Mouse (Mus musculus): ENCODE measurements around the gene Il11ra1. TPM values are rescaled to one million over a fixed set of nuclear protein-coding genes. Genes with fewer than 3 reads are reported as not detected.
A peak's percentile ranks its signal among the peaks of the same experiment; 100 is the strongest.
"Not testable (repeated sequence)": the region's sequence is repeated elsewhere in the genome, so short reads cannot be mapped to it uniquely, and the experiment has no call there.

The Il11ra1 gene
- total RNA-seq, 2 experiments from 2014 or later = 35.8 to 43.8 TPM

- no peak for DNase-seq (ENCODE audit: low spot score in 2 of 2)
- intact Hi-C loops (cut with DNase I) = no loop called here
These were observed 22.7 kb upstream of the Il11ra1 start for GRCm38 (mm10) chr4:41677006-41677629.

GRCm38 (mm10) chr4:41678863-41679262 lies 20.9 kb upstream of the Il11ra1 start:
- intact Hi-C loops (cut with DNase I) = no loop called here
- no peak for DNase-seq (ENCODE audit: low spot score in 2 of 2)

- intact Hi-C loops (cut with DNase I) = no loop called here
- DNase-seq (ENCODE audit: low spot score in 2 of 2) = no peak
These were observed 20.5 kb upstream of the Il11ra1 start for GRCm38 (mm10) chr4:41679291-41679690.

GRCm38 (mm10) chr4:41681176-41681575 lies 18.6 kb upstream of the Il11ra1 start:
- peak in 1 of 2 experiments; percentile 66 for DNase-seq (ENCODE audit: low spot score in 2 of 2)

GRCm38 (mm10) chr4:41681947-41682346 lies 17.8 kb upstream of the Il11ra1 start:
- no peak for DNase-seq (ENCODE audit: low spot score in 2 of 2)
- intact Hi-C loops (cut with DNase I) = no loop called here

More at GRCm38 (mm10) chr4:41681176-41681575, 18.6 kb upstream of the Il11ra1 start:
- intact Hi-C loops (cut with DNase I) = no loop called here

GRCm38 (mm10) chr4:41682789-41683188 lies 17.0 kb upstream of the Il11ra1 start:
- DNase-seq (ENCODE audit: low spot score in 2 of 2) = no peak
- intact Hi-C loops (cut with DNase I) = no loop called here

- intact Hi-C loops (cut with DNase I); DNase-seq (ENCODE audit: low spot score in 2 of 2): not testable (repeated sequence)
These were observed 16.5 kb upstream of the Il11ra1 start for GRCm38 (mm10) chr4:41683303-41683702.

GRCm38 (mm10) chr4:41684131-41684930 lies 15.5 kb upstream of the Il11ra1 start:
- DNase-seq (ENCODE audit: low spot score in 2 of 2); intact Hi-C loops (cut with DNase I): not testable (repeated sequence)

- DNase-seq (ENCODE audit: low spot score in 2 of 2); intact Hi-C loops (cut with DNase I): not testable (repeated sequence)
These were observed 14.8 kb upstream of the Il11ra1 start for GRCm38 (mm10) chr4:41684931-41685453.

GRCm38 (mm10) chr4:41685882-41686492 lies 13.8 kb upstream of the Il11ra1 start:
- DNase-seq (ENCODE audit: low spot score in 2 of 2); intact Hi-C loops (cut with DNase I): not testable (repeated sequence)

GRCm38 (mm10) chr4:41688562-41688961 lies 11.2 kb upstream of the Il11ra1 start:
- intact Hi-C loops (cut with DNase I) = not testable (repeated sequence)

GRCm38 (mm10) chr4:41690014-41690413 lies 9.8 kb upstream of the Il11ra1 start:
- DNase-seq (ENCODE audit: low spot score in 2 of 2); intact Hi-C loops (cut with DNase I): not testable (repeated sequence)

More at GRCm38 (mm10) chr4:41688562-41688961, 11.2 kb upstream of the Il11ra1 start:
- not testable (repeated sequence) for DNase-seq (ENCODE audit: low spot score in 2 of 2)

- not testable (repeated sequence) for DNase-seq (ENCODE audit: low spot score in 2 of 2)
These were observed 6.3 kb upstream of the Il11ra1 start for GRCm38 (mm10) chr4:41693511-41693910.

GRCm38 (mm10) chr4:41695800-41696199 lies 4.0 kb upstream of the Il11ra1 start:
- intact Hi-C loops (cut with DNase I); DNase-seq (ENCODE audit: low spot score in 2 of 2): not testable (repeated sequence)

More at GRCm38 (mm10) chr4:41693511-41693910, 6.3 kb upstream of the Il11ra1 start:
- intact Hi-C loops (cut with DNase I) = not testable (repeated sequence)

GRCm38 (mm10) chr4:41696452-41696851 lies 3.3 kb upstream of the Il11ra1 start:
- DNase-seq (ENCODE audit: low spot score in 2 of 2); intact Hi-C loops (cut with DNase I): not testable (repeated sequence)

- peak; percentile 84 to 87 for DNase-seq (ENCODE audit: low spot score in 2 of 2)
- intact Hi-C loops (cut with DNase I) = not testable (repeated sequence)
These were observed 2.6 kb upstream of the Il11ra1 start, which contains the start of gene Cntfr for GRCm38 (mm10) chr4:41696930-41697841. Gene Cntfr (minus strand): TSS chr4:41697089.

GRCm38 (mm10) chr4:41698421-41699016 lies 1.3 kb upstream of the Il11ra1 start:
- intact Hi-C loops (cut with DNase I); DNase-seq (ENCODE audit: low spot score in 2 of 2): not testable (repeated sequence)

GRCm38 (mm10) chr4:41700224-41700623 lies 435 bp downstream of the Il11ra1 start:
- DNase-seq (ENCODE audit: low spot score in 2 of 2); intact Hi-C loops (cut with DNase I): not testable (repeated sequence)

All from left cerebral cortex, postnatal 25 days (tissue).